Mouse (Mus musculus): ENCODE measurements around the gene Celsr2.

GRCm38 (mm10) chr3:108415831-108416223, 475 bp upstream of the Celsr2 start:
- TF ChIP-seq CTCF (conservative IDR thresholded peaks at IDR 0.05; ENCODE audit: insufficient read depth, insufficient read length, low read depth, low read length) (no peak), POLR2A (IDR thresholded peaks at IDR 0.05; ENCODE audit: low read depth, low read length) (no peak)
